Mouse (Mus musculus) liver, adult 2 months (tissue): Measurements from ENCODE around the gene Eif4g3. TPM values are rescaled to one million over a fixed set of nuclear protein-coding genes. Genes with fewer than 3 reads are reported as not detected.

Experiments
- DNase-seq: peaks from one replicate; pipeline ENCODE4 v3.0.0-alpha.2; 2011; ENCODE audit warnings: low read depth, low spot score; ENCODE audit errors: extremely low read depth
- H3K27ac ChIP-seq: fragments of 200-500 bp; replicated peaks from 2 replicates; pipeline ENCODE4 v1.5.1; 2012; ENCODE audit warnings: low read depth, mild to moderate bottlenecking, control low read depth, inconsistent platforms, low read length; ENCODE audit not compliant: insufficient read depth
- H3K27me3 ChIP-seq: fragments of 200-500 bp; 2 replicates; pipeline ENCODE4 v1.6.1; 2012; ENCODE audit warnings: mild to moderate bottlenecking, moderate library complexity, low read length, inconsistent platforms; ENCODE audit not compliant: control insufficient read depth, insufficient read depth
- H3K36me3 ChIP-seq: fragments of 200-500 bp; 2 replicates; pipeline ENCODE4 v1.6.1; 2012; ENCODE audit warnings: low read length, inconsistent platforms; ENCODE audit not compliant: control insufficient read depth, insufficient read depth
- H3K4me1 ChIP-seq: fragments of 200-500 bp; 2 replicates; pipeline ENCODE4 v1.6.1; 2011; ENCODE audit warnings: low read length; ENCODE audit not compliant: control insufficient read depth, insufficient read depth
- H3K4me3 ChIP-seq: fragments of 200-500 bp; 2 replicates; pipeline ENCODE4 v1.5.1; 2011; ENCODE audit warnings: low read depth, mild to moderate bottlenecking, control low read depth, low read length, moderate library complexity; ENCODE audit not compliant: insufficient read depth
- H3K79me2 ChIP-seq: fragments of 200-500 bp; 2 replicates; pipeline ENCODE4 v1.6.1; 2012; ENCODE audit warnings: inconsistent platforms, mild to moderate bottlenecking, low read length, moderate library complexity; ENCODE audit not compliant: control insufficient read depth, insufficient read depth
- H3K9ac ChIP-seq: fragments of 200-500 bp; 2 replicates; pipeline ENCODE4 v1.6.1; 2012; ENCODE audit warnings: low read depth, mild to moderate bottlenecking, control low read depth, inconsistent platforms, low read length
- CTCF ChIP-seq: fragments of 200-500 bp; IDR thresholded peaks from 2 replicates; pipeline ENCODE4 v1.5.1; 2011; ENCODE audit warnings: low read depth, low read length, control low read depth
- POLR2A ChIP-seq: fragments of 200-500 bp; IDR thresholded peaks from 2 replicates; pipeline ENCODE4 v1.6.1; 2011; ENCODE audit warnings: low read length, control low read depth; ENCODE audit not compliant: insufficient read depth; ENCODE audit errors: extremely low read depth
- WGBS: fragments of 180-500 bp; shearing (Covaris S2); methylation state at CpG from one replicate; pipeline ENCODE4 v1.1.7; 2018; 5-methylcytosine and 5-hydroxymethylcytosine counted together
- polyA plus RNA-seq: library from polyadenylated mRNA; depleted of rRNA; stranded (reverse); fragments of >200 nt; gene quantifications from 2 replicates; pipeline ENCODE4 v1.2.3, GENCODE M21; 2012
- total RNA-seq: library from RNA; depleted of rRNA; stranded (reverse); fragments of >200 nt; gene quantifications from 2 replicates; pipeline ENCODE4 v1.2.3, GENCODE M21; 2014

Eif4g3 gene
- total and polyA plus RNA-seq, 2 experiments = 9.7 to 17.0 TPM

DNA sequence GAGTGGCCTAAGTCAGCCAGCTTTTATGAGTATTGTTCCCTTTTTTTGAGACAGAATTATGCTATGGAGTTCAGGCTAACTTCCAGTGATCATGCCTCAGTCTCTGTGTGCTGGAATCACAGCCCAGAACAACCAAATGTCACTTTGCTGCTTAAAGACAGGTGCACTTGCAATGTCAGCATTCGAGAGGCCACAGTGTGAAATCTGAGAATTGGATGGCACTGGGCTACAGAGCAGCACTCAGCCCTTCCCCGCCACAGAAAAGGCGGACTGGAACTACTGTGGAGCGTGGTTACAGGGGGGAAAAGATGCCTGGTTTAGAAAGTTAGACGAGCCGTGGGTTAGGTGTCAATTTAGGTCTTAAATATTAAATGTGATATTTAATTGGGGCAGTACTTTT is 27.4 kb downstream of the Eif4g3 start:
- peaks cover 1% of the 10 kb centered on the region; the same call in 1 of the 2 replicates for H3K4me1 ChIP-seq
- H3K4me3 ChIP-seq = no peak overlapping the region
- H3K79me2 ChIP-seq = peaks cover 6% of the 10 kb centered on the region; the same call in 1 of the 2 replicates
- no peak for TF ChIP-seq CTCF
- DNase-seq = no peak
- no peaks in the 10 kb centered on the region for H3K27me3 ChIP-seq
- no peak overlapping the region for H3K9ac ChIP-seq
- WGBS = 93% methylated on average over 6 of the region's 6 CpGs
- no peaks in the 10 kb centered on the region for H3K36me3 ChIP-seq
- no peak overlapping the region for H3K27ac ChIP-seq

DNA sequence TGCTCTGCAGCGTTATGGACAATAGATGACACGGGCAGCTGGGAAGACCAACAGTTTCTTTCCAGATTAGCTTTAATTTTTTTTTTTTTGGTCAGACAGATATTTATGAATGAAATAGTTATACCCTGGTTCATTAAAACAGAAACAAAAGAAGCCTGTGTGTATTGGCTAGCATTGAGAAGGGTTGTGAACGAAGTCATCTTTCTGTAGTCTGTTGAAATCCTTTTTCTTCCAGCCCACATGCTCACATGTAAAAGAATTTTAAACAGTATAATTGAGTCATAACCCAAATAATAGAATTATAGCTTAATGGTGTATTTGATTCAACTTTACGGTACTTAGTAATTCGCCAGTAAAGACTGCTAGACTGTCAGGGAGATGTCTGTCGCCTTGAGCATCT is 28.8 kb downstream of the Eif4g3 start:
- TF ChIP-seq CTCF (no peak), POLR2A (no peak)
- Histone ChIP-seq H3K27ac (no peak overlapping the region), H3K4me3 (no peak overlapping the region), H3K4me1 (peaks cover 1% of the 10 kb centered on the region; the same call in 1 of the 2 replicates), H3K79me2 (peaks cover 8% of the 10 kb centered on the region; the same call in 1 of the 2 replicates), H3K36me3 (no peaks in the 10 kb centered on the region), H3K9ac (no peak overlapping the region), H3K27me3 (no peaks in the 10 kb centered on the region)
- DNase-seq = no peak
- 94% methylated on average over 6 of the region's 6 CpGs for WGBS

DNA sequence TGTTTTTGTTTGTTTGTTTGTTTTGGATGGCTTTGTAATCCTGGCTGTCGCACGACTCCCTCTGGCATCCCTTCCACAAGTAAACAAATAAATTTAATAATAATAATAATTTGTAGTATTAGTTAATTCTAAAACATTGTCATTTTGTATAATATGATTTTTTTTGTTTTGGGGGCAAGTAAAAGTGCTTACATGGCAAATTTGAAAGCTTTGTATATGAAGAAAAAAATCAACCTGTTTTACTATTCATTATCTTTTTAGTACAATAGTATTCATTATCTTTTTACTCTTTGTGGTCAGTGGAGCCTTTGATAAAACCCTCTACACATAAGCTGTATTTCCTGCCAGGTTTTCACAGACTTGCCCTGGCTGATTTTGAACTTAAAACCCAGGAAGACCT is 29.9 kb downstream of the Eif4g3 start:
- Histone ChIP-seq H3K9ac (no peak overlapping the region), H3K27ac (no peak overlapping the region), H3K79me2 (peaks cover 8% of the 10 kb centered on the region; the same call in 1 of the 2 replicates), H3K36me3 (no peaks in the 10 kb centered on the region), H3K27me3 (no peaks in the 10 kb centered on the region), H3K4me1 (peaks cover 1% of the 10 kb centered on the region; the same call in 1 of the 2 replicates), H3K4me3 (no peak overlapping the region)
- TF ChIP-seq CTCF (no peak), POLR2A (no peak)
- WGBS = 39% methylated on average over 2 of the region's 2 CpGs
- DNase-seq = no peak

DNA sequence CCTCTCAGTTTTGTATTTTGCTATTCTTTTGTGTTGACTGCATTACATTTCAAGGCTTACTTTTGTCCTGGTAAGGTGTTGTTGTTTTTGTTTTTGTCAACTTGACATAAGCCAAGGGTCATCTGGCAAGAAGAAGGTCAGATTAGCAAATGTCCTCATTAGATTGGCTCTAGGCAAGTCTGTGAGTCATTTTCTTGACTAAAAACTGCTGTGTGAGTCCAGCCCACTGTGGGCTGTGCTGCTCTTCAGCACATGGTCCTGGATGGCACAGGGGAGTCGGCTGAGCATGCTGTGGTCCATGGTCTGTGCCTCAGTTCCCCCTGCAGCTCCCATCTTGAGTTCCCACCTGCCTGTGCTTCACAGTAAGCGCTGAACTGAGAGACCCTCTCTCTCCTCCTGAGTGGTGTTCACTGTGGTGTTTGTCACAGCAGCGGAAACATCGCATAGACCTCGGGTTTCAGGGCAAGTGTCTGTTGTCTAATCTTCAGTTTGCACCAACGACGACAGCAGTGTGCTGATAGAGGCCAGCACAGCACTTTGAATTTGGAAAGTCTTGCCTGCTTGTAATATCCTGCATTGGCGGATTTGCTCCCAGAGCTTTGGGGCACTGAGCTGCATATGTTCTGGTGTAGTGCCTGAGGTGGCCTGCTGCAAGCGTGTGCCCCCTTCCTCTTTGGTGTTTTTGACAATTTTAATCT is 30.7 kb downstream of the Eif4g3 start:
- Histone ChIP-seq H3K79me2 (peaks cover 14% of the 10 kb centered on the region; the same call in 1 of the 2 replicates), H3K9ac (no peak overlapping the region), H3K4me1 (peaks cover 1% of the 10 kb centered on the region; the same call in 1 of the 2 replicates), H3K27me3 (no peaks in the 10 kb centered on the region), H3K27ac (no peak overlapping the region), H3K4me3 (no peak overlapping the region), H3K36me3 (no peaks in the 10 kb centered on the region)
- no peak for TF ChIP-seq CTCF
- TF ChIP-seq POLR2A = no peak
- 82% methylated on average over 9 of the region's 9 CpGs for WGBS
- DNase-seq = peak; percentile 73

DNA sequence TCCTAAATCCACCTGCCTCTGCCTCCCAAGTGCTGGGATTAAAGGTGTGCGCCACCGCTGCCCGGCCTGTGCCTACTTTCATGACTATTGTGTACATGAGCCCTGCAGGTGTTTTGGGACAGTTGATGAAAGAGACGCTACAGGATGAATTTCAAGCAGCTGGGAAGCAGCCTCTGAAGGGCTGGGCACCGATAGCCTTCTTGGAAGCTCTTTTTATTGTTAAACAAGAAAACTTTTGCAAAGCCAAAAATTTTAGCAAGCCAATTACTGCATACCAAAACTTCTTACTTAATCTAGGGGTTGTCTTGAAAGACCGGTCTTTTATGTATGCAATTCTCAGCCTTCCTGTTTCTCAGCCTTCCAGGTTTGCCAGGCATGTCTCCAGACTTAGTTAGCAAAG is 36.3 kb downstream of the Eif4g3 start:
- Histone ChIP-seq H3K4me1 (no peaks in the 10 kb centered on the region), H3K9ac (no peak overlapping the region), H3K27me3 (no peaks in the 10 kb centered on the region), H3K79me2 (peaks cover 23% of the 10 kb centered on the region; the same call in 1 of the 2 replicates), H3K36me3 (peaks cover 2% of the 10 kb centered on the region; the same call in 1 of the 2 replicates), H3K27ac (no peak overlapping the region), H3K4me3 (no peak overlapping the region)
- no peak for DNase-seq
- TF ChIP-seq CTCF (no peak), POLR2A (no peak)
- WGBS = 90% methylated on average over 6 of the region's 6 CpGs

DNA sequence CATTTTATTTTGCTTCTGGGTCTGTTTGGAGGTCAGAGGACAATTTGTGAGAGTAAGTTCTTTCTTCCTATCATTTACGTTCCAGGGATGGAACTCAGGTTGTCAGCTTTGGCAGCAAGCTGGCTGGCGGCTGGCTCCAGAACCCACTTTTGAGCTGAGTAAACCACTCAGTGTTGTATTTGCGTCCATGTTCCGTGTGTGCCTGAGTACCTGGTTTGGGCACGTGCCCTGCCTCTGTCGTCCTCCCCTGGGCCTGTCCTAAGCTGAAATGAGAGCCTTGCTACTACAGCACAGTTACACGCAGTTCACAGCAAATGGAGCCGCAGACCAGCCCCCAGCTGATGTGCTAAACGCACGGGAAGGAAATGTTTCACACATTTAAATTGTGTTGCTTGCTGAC is 39.0 kb downstream of the Eif4g3 start:
- no peaks in the 10 kb centered on the region for H3K27me3 ChIP-seq
- 81% methylated on average over 10 of the region's 10 CpGs for WGBS
- DNase-seq = no peak
- H3K4me1 ChIP-seq = no peaks in the 10 kb centered on the region
- H3K4me3 ChIP-seq = no peak overlapping the region
- no peak for TF ChIP-seq CTCF
- no peak for TF ChIP-seq POLR2A
- no peak overlapping the region for H3K9ac ChIP-seq
- no peak overlapping the region for H3K27ac ChIP-seq
- peaks cover 20% of the 10 kb centered on the region; the same call in 1 of the 2 replicates for H3K79me2 ChIP-seq
- peaks cover 2% of the 10 kb centered on the region; the same call in 1 of the 2 replicates for H3K36me3 ChIP-seq
